Mouse (Mus musculus) CH12.LX (cell line): Measurements from ENCODE around the gene Vamp8.

Experiments used
- CHD2 ChIP-seq: IDR thresholded peaks from 2 replicates; pipeline ENCODE4 v1.6.1; 2011; ENCODE audit warnings: low read length, improper control_type of control experiment
- CTCF ChIP-seq, 2 experiments: IDR thresholded peaks in 1 of 2; conservative IDR thresholded peaks in 1 of 2; 2 replicates each; pipeline ENCODE4 v1.5.1; 2011 to 2012; ENCODE audit warnings: low read depth in 2 of 2, low read length in 2 of 2, improper control_type of control experiment in 1 of 2, inconsistent platforms in 1 of 2, mild to moderate bottlenecking in 1 of 2, moderate library complexity in 1 of 2
- GABPA ChIP-seq: IDR thresholded peaks from 2 replicates; pipeline ENCODE4 v1.6.1; 2012; ENCODE audit warnings: low read depth, low read length, improper control_type of control experiment, inconsistent platforms; ENCODE audit not compliant: insufficient replicate concordance
- HCFC1 ChIP-seq: IDR thresholded peaks from 2 replicates; pipeline ENCODE4 v1.6.1; 2012; ENCODE audit warnings: low read depth, mild to moderate bottlenecking, inconsistent platforms, low read length, improper control_type of control experiment
- KAT2A ChIP-seq: IDR thresholded peaks from 2 replicates; pipeline ENCODE4 v1.6.1; 2012; ENCODE audit warnings: low read length, improper control_type of control experiment, inconsistent platforms; ENCODE audit not compliant: insufficient replicate concordance
- MXI1 ChIP-seq: IDR thresholded peaks from 2 replicates; pipeline ENCODE4 v1.6.1; 2011; ENCODE audit warnings: mild to moderate bottlenecking, low read depth, low read length, improper control_type of control experiment
- MYC ChIP-seq: IDR thresholded peaks from 2 replicates; pipeline ENCODE4 v1.6.1; 2011; ENCODE audit warnings: low read depth, mild to moderate bottlenecking, improper control_type of control experiment, low read length
- POLR2A ChIP-seq: IDR thresholded peaks from 2 replicates; pipeline ENCODE4 v1.6.1; 2011; ENCODE audit warnings: low read depth, mild to moderate bottlenecking, improper control_type of control experiment, low read length
- USF1 ChIP-seq: IDR thresholded peaks from 2 replicates; pipeline ENCODE4 v1.6.1; 2014; ENCODE audit warnings: low read depth, mild to moderate bottlenecking, inconsistent platforms, low read length, improper control_type of control experiment
- ZKSCAN1 ChIP-seq: IDR thresholded peaks from 2 replicates; pipeline ENCODE4 v1.6.1; 2012; ENCODE audit warnings: low read depth, inconsistent platforms, low read length, improper control_type of control experiment, borderline replicate concordance

GRCm38 (mm10) chr6:72387816-72388215 is 2.7 kb downstream of the Vamp8 start:
- no peak for TF ChIP-seq USF1
- no peak for TF ChIP-seq CTCF (conservative IDR thresholded peaks at IDR 0.05 in 1 of 2, IDR thresholded peaks at IDR 0.05 in 1 of 2; ENCODE audit: low read depth in 2 of 2, low read length in 2 of 2)
- TF ChIP-seq MXI1, result no peak
- no peak for TF ChIP-seq POLR2A
- no peak for TF ChIP-seq ZKSCAN1
- no peak for TF ChIP-seq CHD2
- no peak for TF ChIP-seq KAT2A
- TF ChIP-seq GABPA, result no peak
- TF ChIP-seq MYC, result no peak
- TF ChIP-seq HCFC1, result no peak
